Mouse (Mus musculus) olfactory bulb, adult 2 months (tissue): ENCODE results near the gene Htr6.

Source experiments
- CTCF ChIP-seq: fragments of 200-500 bp; IDR thresholded peaks from 2 replicates; pipeline ENCODE4 v1.5.1; 2012; ENCODE audit warnings: low read depth, mild to moderate bottlenecking, low read length, moderate library complexity; ENCODE audit not compliant: insufficient read depth
- POLR2A ChIP-seq: fragments of 200-500 bp; IDR thresholded peaks from 2 replicates; pipeline ENCODE4 v1.6.1; 2012; ENCODE audit warnings: mild to moderate bottlenecking, low read depth, low read length, moderate library complexity; ENCODE audit not compliant: insufficient read depth

- TF ChIP-seq CTCF (peak; percentile 55; the same call in 1 of the 2 replicates), POLR2A (no peak)
These were observed 21.0 kb downstream of the Htr6 start for GRCm38 (mm10) chr4:139054300-139054923.
